Mouse (Mus musculus) forebrain, embryonic 14.5 days (tissue): ENCODE data around the gene S100a5. TPM values are rescaled to one million over a fixed set of nuclear protein-coding genes. Genes with fewer than 3 reads are reported as not detected.
A peak's percentile ranks its signal among the peaks of the same experiment; 100 is the strongest.

Source experiments
- ATAC-seq: fragments of 200-750 bp; cut with Nextera tagmentation; 2 replicates; pipeline ENCODE4 v1.8.0; 2017; ENCODE audit warnings: mild to moderate bottlenecking, moderate library complexity
- DNase-seq: peaks from one replicate; pipeline ENCODE4 v3.0.0-alpha.2; 2015; ENCODE audit warnings: low spot score
- H3K27ac ChIP-seq: fragments of 300-500 bp; sonication (generic); 2 replicates; pipeline ENCODE4 v1.5.1; 2014; ENCODE audit warnings: low read depth, mild to moderate bottlenecking, control low read depth, low read length, moderate library complexity
- H3K27me3 ChIP-seq: fragments of 300-500 bp; sonication (generic); replicated peaks from 2 replicates; pipeline ENCODE4 v1.6.1; 2014; ENCODE audit warnings: low read length, control low read depth, mixed read lengths; ENCODE audit not compliant: control insufficient read depth, insufficient read depth
- H3K36me3 ChIP-seq: fragments of 300-500 bp; sonication (generic); 2 replicates; pipeline ENCODE4 v1.6.1; 2014; ENCODE audit warnings: low read length, control low read depth; ENCODE audit not compliant: control insufficient read depth, insufficient read depth
- H3K4me1 ChIP-seq: fragments of 300-500 bp; sonication (generic); 2 replicates; pipeline ENCODE4 v1.6.1; 2014; ENCODE audit warnings: antibody characterized with exemption, low read length, control low read depth; ENCODE audit not compliant: control insufficient read depth, insufficient read depth
- H3K4me2 ChIP-seq: fragments of 300-500 bp; sonication (generic); 2 replicates; pipeline ENCODE4 v1.6.1; 2014; ENCODE audit warnings: mild to moderate bottlenecking, control low read depth, low read length
- H3K4me3 ChIP-seq: fragments of 300-500 bp; sonication (generic); 2 replicates; pipeline ENCODE4 v1.5.1; 2014; ENCODE audit warnings: low read depth, low read length, control low read depth
- H3K9ac ChIP-seq: fragments of 300-500 bp; sonication (generic); 2 replicates; pipeline ENCODE4 v1.6.1; 2014; ENCODE audit warnings: mild to moderate bottlenecking, low read length, control low read depth, moderate library complexity
- H3K9me3 ChIP-seq: fragments of 300-500 bp; sonication (generic); replicated peaks from 2 replicates; pipeline ENCODE4 v1.6.1; 2016; ENCODE audit warnings: low read length, control low read depth, mixed read lengths; ENCODE audit not compliant: control insufficient read depth
- WGBS: fragments of 180-500 bp; shearing (Covaris S2); extraction: QIAGEN DNeasy Blood & Tissue Kit; methylation state at CpG from one replicate; pipeline ENCODE4 v1.1.7; 2014; 5-methylcytosine and 5-hydroxymethylcytosine counted together
- polyA plus RNA-seq: library from polyadenylated mRNA; unstranded; fragments of >200 nt; fragmentation: Nextera tagmentation; extraction: Ambion mirVana; gene quantifications from 2 replicates; pipeline ENCODE4 v1.2.1, GENCODE M21; 2014

The S100a5 gene
- polyA plus RNA-seq, 1 experiment from 2014 or later: not detected

DNA sequence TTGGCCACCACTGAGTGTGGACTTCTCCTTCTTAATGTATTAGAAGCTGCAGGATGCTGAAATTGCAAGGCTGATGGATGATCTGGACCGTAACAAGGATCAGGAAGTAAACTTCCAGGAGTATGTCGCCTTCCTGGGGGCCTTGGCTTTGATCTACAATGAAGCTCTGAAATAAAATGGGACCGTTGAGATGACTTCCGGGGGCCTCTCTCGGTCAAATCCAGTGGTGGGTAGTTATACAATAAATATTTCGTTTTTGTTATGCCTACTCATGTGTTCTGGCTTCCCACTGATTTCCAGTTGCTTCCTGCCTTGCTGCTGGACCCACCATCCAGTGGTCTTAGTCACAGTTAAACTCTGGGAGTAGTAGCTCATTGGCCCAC, 5.8 kb downstream of the S100a5 start:
- ATAC-seq: no peak
- peaks cover 5% of the 10 kb centered on the region for H3K4me1 ChIP-seq
- no peaks in the 10 kb centered on the region for H3K9me3 ChIP-seq
- H3K9ac ChIP-seq: no peak overlapping the region
- H3K4me3 ChIP-seq: no peak overlapping the region
- 91% methylated on average over 6 of the region's 6 CpGs for WGBS
- H3K27me3 ChIP-seq: no peaks in the 10 kb centered on the region
- no peak for DNase-seq
- H3K36me3 ChIP-seq: no peaks in the 10 kb centered on the region
- H3K27ac ChIP-seq: no peak overlapping the region
- no peak overlapping the region for H3K4me2 ChIP-seq

- no peak overlapping the region for H3K4me2 ChIP-seq
- ATAC-seq (no peak), DNase-seq (no peak)
- H3K4me1 ChIP-seq: peaks cover 5% of the 10 kb centered on the region
- no peak overlapping the region for H3K4me3 ChIP-seq
- no peak overlapping the region for H3K27ac ChIP-seq
- H3K9ac ChIP-seq: no peak overlapping the region
- H3K27me3 ChIP-seq: no peaks in the 10 kb centered on the region
- WGBS: 86% methylated on average over 11 of the region's 11 CpGs
- no peaks in the 10 kb centered on the region for H3K36me3 ChIP-seq
- H3K9me3 ChIP-seq: no peaks in the 10 kb centered on the region
These were observed 6.4 kb downstream of the S100a5 start for GRCm38 (mm10) chr3:90614611-90615251.

DNA sequence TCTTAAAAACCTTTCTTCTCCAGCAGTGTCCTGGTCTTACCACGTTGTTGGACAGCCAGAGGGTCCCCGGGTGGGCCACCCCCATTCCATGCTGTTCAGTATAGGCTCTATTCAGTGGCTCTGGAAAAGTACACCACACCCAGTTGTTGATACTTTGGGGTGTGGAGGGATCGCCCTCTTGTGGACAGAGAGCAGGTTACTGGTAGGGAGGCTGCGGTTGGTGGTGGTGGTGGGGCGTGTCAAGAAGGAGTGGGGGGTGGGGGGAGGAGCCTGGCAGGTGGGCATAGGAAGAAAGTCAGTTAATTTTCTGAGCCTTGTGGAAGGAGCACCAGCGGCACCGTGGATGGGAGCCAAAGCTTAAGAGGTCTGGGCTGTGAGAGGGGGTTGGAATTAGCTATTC, 7.1 kb downstream of the S100a5 start:
- WGBS: 6% methylated on average over 7 of the region's 7 CpGs
- Histone ChIP-seq H3K4me1 (peaks cover 5% of the 10 kb centered on the region), H3K36me3 (no peaks in the 10 kb centered on the region), H3K9me3 (no peaks in the 10 kb centered on the region), H3K9ac (no peak overlapping the region), H3K4me2 (no peak overlapping the region), H3K27me3 (no peaks in the 10 kb centered on the region), H3K27ac (no peak overlapping the region), H3K4me3 (no peak overlapping the region)
- peak; percentile 77 for ATAC-seq
- peak; percentile 66 for DNase-seq

GRCm38 (mm10) chr3:90615911-90616310, 7.6 kb downstream of the S100a5 start:
- H3K9me3 ChIP-seq: no peaks in the 10 kb centered on the region
- no peaks in the 10 kb centered on the region for H3K36me3 ChIP-seq
- ATAC-seq (no peak), DNase-seq (no peak)
- 75% methylated on average over 1 of the region's 1 CpGs for WGBS
- H3K4me1 ChIP-seq: peaks cover 5% of the 10 kb centered on the region
- no peak overlapping the region for H3K27ac ChIP-seq
- H3K4me2 ChIP-seq: no peak overlapping the region
- H3K4me3 ChIP-seq: no peak overlapping the region
- no peak overlapping the region for H3K9ac ChIP-seq
- H3K27me3 ChIP-seq: no peaks in the 10 kb centered on the region

DNA sequence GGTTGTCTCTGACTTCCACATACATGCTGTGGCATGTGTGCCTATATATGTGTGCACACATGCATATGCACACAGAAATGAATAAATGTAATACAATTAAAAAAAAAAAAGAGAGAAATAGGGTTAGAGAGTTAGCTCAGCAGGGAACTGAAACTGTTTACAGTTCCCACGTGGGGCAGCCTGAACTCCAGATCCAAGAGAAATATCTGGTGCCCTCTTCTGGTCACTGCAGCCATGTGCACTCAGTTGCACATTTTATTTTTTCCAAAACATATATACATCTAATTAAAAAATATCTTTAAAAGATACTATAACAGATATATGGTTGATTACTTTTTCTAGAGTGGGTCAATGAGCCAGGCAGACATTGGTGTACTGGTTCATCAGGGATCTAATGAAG, 9.3 kb downstream of the S100a5 start:
- DNase-seq: no peak
- Histone ChIP-seq H3K4me3 (no peak overlapping the region), H3K9ac (no peak overlapping the region), H3K4me2 (no peak overlapping the region), H3K36me3 (no peaks in the 10 kb centered on the region), H3K27ac (no peak overlapping the region), H3K9me3 (no peaks in the 10 kb centered on the region), H3K4me1 (peaks cover 5% of the 10 kb centered on the region), H3K27me3 (no peaks in the 10 kb centered on the region)
- 5% methylated on average over 1 of the region's 1 CpGs for WGBS
- ATAC-seq: no peak

GRCm38 (mm10) chr3:90621552-90621951, 13.2 kb downstream of the S100a5 start:
- Histone ChIP-seq H3K4me2 (no peak overlapping the region), H3K9ac (no peak overlapping the region), H3K27ac (no peak overlapping the region), H3K4me3 (no peak overlapping the region), H3K36me3 (no peaks in the 10 kb centered on the region), H3K27me3 (no peaks in the 10 kb centered on the region), H3K9me3 (no peaks in the 10 kb centered on the region), H3K4me1 (peaks cover 14% of the 10 kb centered on the region)
- ATAC-seq (no peak), DNase-seq (no peak)
- WGBS: 53% methylated on average over 7 of the region's 7 CpGs

- no peaks in the 10 kb centered on the region for H3K27me3 ChIP-seq
- WGBS: 3% methylated on average over 2 of the region's 2 CpGs
- 0 out of 2 replicates have a peak overlapping the region, but pooled peaks have one; percentile 24 for H3K27ac ChIP-seq
- no peaks in the 10 kb centered on the region for H3K36me3 ChIP-seq
- peaks cover 14% of the 10 kb centered on the region for H3K4me1 ChIP-seq
- H3K4me3 ChIP-seq: no peak overlapping the region
- no peak overlapping the region for H3K9ac ChIP-seq
- no peak overlapping the region for H3K4me2 ChIP-seq
- DNase-seq (peak; percentile 83), ATAC-seq (peak; percentile 60)
- no peaks in the 10 kb centered on the region for H3K9me3 ChIP-seq
These were observed 15.2 kb downstream of the S100a5 start for GRCm38 (mm10) chr3:90623435-90624071.

DNA sequence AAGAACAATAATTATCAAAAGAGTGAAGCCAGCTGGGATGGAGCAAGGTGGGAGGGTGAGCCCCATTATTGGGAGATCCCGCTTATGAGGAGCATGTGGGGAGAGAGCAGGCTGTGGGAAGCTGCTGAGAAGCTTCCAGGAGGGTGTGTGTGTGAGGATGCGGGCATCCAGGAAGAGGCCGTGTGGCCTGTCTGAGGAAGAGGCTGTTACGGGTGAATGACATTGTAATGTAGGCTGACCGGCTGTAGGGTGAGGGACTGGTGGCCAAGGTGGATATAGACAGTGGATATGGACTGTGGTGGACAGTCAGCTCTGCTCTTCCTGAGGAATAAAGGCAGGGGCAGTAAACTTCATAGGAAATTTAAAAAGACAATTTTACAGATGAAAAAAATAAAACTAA, 17.2 kb downstream of the S100a5 start:
- H3K4me1 ChIP-seq: peaks cover 14% of the 10 kb centered on the region
- no peak for DNase-seq
- no peaks in the 10 kb centered on the region for H3K36me3 ChIP-seq
- H3K9ac ChIP-seq: no peak overlapping the region
- no peaks in the 10 kb centered on the region for H3K9me3 ChIP-seq
- WGBS: 78% methylated on average over 5 of the region's 5 CpGs
- no peak overlapping the region for H3K4me3 ChIP-seq
- H3K27me3 ChIP-seq: no peaks in the 10 kb centered on the region
- H3K27ac ChIP-seq: no peak overlapping the region
- ATAC-seq: no peak
- no peak overlapping the region for H3K4me2 ChIP-seq

GRCm38 (mm10) chr3:90626266-90627021, 18.1 kb downstream of the S100a5 start:
- no peak overlapping the region for H3K9ac ChIP-seq

More at GRCm38 (mm10) chr3:90626266-90627021, 18.1 kb downstream of the S100a5 start:
- H3K36me3 ChIP-seq: no peaks in the 10 kb centered on the region
- no peak overlapping the region for H3K27ac ChIP-seq
- H3K4me3 ChIP-seq: no peak overlapping the region
- peaks cover 14% of the 10 kb centered on the region for H3K4me1 ChIP-seq
- H3K9me3 ChIP-seq: no peaks in the 10 kb centered on the region
- ATAC-seq: no peak
- DNase-seq: no peak
- whole genome bisulfite sequencing: 83% methylated on average over 9 of the region's 9 CpGs
- no peak overlapping the region for H3K4me2 ChIP-seq
- no peaks in the 10 kb centered on the region for H3K27me3 ChIP-seq
